Mouse (Mus musculus) CD4-positive, CD25-positive, alpha-beta regulatory T cell, adult 4 months (primary cell): Measurements from ENCODE around the gene Gatb. TPM values are rescaled to one million over a fixed set of nuclear protein-coding genes. Genes with fewer than 3 reads are reported as not detected.

ENCODE experiments used
- ATAC-seq: one replicate; pipeline ENCODE4 v1.8.0; 2017
- polyA plus RNA-seq, 2 experiments: library from polyadenylated mRNA; unstranded; fragments of 100-300 nt; shearing (Covaris generic); gene quantifications; one replicate each; pipeline ENCODE4 v1.2.1; 2017

Gatb gene
- polyA plus RNA-seq, 2 experiments from 2014 or later, result 17.0 to 25.8 TPM

GRCm38 (mm10) chr3:85594452-85594851 lies 20.5 kb downstream of the Gatb start:
- ATAC-seq, result no peak

- no peak for ATAC-seq
These were observed 25.6 kb downstream of the Gatb start for GRCm38 (mm10) chr3:85599526-85599925.

- no peak for ATAC-seq
These were observed 28.0 kb downstream of the Gatb start for GRCm38 (mm10) chr3:85601841-85602305.

GRCm38 (mm10) chr3:85603811-85604210 lies 29.9 kb downstream of the Gatb start:
- ATAC-seq, result no peak

- ATAC-seq, result no peak
These were observed 33.0 kb downstream of the Gatb start for GRCm38 (mm10) chr3:85606912-85607311.

- ATAC-seq, result no peak
These were observed 33.8 kb downstream of the Gatb start for GRCm38 (mm10) chr3:85607753-85608152.

- ATAC-seq, result no peak
These were observed 42.5 kb downstream of the Gatb start for GRCm38 (mm10) chr3:85616389-85616788.

GRCm38 (mm10) chr3:85618885-85619284 lies 45.0 kb downstream of the Gatb start:
- ATAC-seq, result no peak

- ATAC-seq, result no peak
These were observed 45.4 kb downstream of the Gatb start for GRCm38 (mm10) chr3:85619345-85619744.

GRCm38 (mm10) chr3:85619751-85620150 lies 45.8 kb downstream of the Gatb start:
- ATAC-seq, result no peak

GRCm38 (mm10) chr3:85629895-85630510 lies 56.1 kb downstream of the Gatb start:
- ATAC-seq, result peak; percentile 53

- ATAC-seq, result no peak
These were observed 59.8 kb downstream of the Gatb start for GRCm38 (mm10) chr3:85633733-85634132.

GRCm38 (mm10) chr3:85634389-85635125 lies 60.6 kb downstream of the Gatb start:
- no peak for ATAC-seq

- ATAC-seq, result no peak
These were observed 61.2 kb downstream of the Gatb start for GRCm38 (mm10) chr3:85635126-85635419.

- no peak for ATAC-seq
These were observed 61.7 kb downstream of the Gatb start for GRCm38 (mm10) chr3:85635591-85635990.

GRCm38 (mm10) chr3:85636716-85637447 lies 63.0 kb downstream of the Gatb start:
- no peak for ATAC-seq

- ATAC-seq, result no peak
These were observed 67.8 kb downstream of the Gatb start for GRCm38 (mm10) chr3:85641751-85642150.

GRCm38 (mm10) chr3:85644814-85645213 lies 70.9 kb downstream of the Gatb start:
- no peak for ATAC-seq

GRCm38 (mm10) chr3:85645517-85646004 lies 71.6 kb downstream of the Gatb start:
- ATAC-seq, result no peak

- ATAC-seq, result no peak
These were observed 75.3 kb downstream of the Gatb start for GRCm38 (mm10) chr3:85649176-85649575.

- no peak for ATAC-seq
These were observed 79.1 kb downstream of the Gatb start for GRCm38 (mm10) chr3:85652727-85653665.

- ATAC-seq, result no peak
These were observed 81.6 kb downstream of the Gatb start for GRCm38 (mm10) chr3:85655538-85655937.
